Mouse (Mus musculus): ENCODE measurements around the gene Nfya.
A peak's percentile ranks its signal among the peaks of the same experiment; 100 is the strongest.

Nfya gene

DNA sequence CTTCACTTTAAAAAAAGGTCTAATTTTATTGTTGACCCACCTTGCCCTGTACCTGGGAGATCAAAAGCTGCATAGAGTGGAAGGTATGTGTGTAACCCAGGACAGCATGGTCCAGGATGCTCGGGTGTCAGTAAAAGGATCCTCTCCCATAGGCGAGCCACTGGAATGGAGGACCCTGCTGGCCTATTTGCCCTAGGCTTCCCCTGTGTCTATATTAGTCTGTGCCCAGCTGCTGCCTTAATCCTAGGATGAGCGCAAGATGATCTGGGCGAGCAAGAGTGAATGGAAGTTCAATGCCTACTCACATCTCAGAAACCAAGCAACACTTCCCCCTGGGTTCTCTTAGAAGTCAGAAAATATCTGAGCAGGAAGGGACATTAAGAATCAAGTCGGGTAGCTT, 21.3 kb upstream of the Nfya start:
- DNase-seq (ENCODE audit: low read depth, low spot score): no peak

DNA sequence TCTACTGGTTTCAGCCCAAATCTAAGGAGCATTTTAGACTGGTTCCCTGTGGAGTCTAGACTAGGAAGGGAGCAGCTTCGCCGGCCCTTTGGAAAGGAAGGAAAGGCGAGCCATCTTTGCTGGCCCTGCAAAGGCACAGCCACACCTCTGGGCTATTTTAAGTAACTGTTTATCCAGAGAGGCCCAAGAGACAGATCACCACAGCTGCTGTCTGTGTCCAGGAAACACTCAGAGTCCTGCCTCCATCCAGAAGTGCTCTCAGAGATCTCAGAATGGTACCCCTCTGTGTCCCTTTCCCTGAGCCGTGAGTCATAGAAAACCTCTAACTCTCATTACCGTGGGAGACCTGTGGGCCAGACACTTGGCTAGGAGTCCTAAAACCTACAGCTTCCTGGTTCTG, 20.7 kb upstream of the Nfya start:
- peak; percentile 63 for DNase-seq (ENCODE audit: low read depth, low spot score)

DNA sequence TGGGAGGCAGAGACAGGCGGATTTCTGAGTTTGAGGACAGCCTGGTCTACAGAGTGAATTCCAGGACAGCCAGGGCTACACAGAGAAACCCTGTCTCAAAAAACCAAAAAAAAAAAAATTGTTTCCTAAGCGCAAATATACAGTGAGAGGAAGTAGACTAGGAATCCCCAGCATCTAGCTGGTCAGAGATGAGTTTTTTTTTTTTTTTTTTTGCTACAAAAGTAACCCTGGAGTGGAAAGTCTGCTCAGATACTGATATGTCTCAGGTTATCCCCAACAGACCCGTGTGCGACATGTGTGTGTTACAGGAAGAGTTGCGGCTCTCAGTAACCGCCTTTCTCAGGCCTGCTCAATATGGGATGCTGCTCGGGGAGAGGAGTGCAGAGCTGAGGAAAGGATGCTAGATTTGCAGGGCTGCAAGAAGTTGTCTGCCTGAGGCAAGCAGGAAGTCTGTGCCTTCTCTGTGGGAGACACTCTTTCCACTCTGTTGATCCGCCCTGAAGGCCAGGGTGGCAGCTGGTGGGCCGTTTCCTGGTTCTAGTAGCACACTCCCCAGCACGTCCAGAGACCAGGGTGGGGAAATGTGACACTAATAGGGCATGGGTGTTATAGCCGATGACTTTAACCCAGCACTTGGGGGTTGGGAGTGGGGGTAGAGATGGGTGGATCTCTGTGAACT, 18.3 kb upstream of the Nfya start:
- no peak for DNase-seq (ENCODE audit: low read depth, low spot score)

DNA sequence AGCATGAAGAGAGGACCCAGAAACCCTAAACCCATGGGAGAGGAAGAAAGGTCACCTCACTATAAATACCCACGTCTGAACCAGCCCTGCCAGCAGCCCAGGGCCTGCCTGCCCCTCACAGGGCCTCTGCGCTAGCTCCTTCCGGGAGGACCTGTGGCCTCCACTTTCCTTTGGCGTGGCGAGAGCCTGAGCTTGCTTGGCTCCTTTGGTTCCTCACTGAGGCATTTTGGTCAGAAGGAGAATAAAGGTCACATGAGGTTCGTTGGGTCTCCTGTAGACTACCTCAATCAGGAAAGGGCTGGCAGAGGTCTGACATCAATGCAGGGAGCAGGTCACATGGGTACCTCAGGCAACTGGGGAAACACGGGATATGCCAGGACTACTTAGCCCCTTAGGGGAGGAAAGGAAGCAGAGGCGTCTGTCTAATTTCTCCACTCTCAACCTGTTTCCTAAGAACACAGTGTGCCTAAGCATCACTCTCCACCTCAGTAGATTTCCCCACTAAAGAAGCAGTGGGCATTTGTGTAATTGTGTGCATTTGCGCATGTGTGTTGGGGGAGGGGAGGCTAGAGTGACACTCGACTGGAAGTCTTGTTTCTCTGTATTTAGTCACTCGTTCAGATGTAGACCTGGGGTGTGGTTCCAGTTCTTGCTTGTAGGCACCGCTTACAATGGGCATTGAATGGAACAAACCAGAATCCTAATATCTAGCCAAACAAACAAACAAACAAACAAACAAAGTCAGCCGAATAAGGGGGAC, 17.5 kb upstream of the Nfya start:
- no peak for DNase-seq (ENCODE audit: low read depth, low spot score)

DNA sequence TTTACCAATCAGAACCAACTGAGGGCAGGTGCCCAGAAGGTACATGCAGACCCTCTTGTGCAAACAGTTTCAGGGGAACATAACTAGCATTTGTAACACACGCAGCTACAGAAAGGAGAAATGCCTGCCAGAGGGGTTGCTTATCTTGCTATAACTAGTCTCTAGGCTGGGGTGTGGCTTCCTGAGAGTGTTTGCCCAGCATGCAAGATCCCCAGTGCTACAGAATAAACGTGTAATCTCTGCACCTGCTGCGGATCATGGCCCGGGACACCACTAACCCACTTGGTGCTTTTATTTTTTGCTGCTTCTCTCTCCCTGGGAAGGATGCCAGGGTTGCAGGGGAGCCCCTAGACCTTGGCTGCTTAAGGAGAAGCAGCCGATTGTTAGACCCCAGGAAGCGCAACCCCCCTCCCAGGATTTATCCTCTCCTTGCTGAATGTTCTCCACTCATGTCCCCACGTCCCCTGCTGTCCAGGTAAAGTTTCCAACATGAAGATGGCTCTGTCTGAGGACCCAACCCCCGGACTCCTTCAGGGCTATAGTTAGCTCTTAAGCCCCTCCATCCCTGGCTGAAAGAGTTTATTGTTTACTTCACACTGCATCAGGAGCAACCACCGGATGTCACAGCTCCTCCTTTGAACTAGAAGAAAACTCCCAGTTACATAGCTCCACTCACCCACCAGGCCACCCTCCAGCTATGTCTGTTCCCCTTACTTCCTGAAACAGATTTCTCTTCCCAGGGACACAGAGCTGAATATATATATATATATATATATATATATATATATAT, 16.3 kb upstream of the Nfya start:
- DNase-seq (ENCODE audit: low read depth, low spot score): no peak

DNA sequence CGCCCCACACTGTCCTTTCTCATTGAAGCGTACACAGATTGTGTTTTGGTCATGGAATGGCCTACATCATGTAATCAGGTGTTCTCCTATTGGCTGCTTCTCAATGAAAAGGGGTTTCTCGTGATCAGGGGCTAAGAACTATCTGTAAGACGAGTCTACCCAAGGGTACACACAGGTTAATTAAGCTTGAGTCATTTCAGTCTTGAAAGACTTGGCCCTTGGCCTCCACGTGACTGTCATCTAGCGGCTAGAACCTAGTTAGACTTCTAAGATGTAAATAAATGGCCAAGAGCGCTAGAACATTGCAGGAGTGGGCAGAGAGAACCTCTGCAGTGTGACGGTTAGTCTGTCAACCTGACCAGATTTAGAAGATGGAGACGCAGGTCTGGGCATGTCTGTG, 14.5 kb upstream of the Nfya start:
- no peak for DNase-seq (ENCODE audit: low read depth, low spot score)

DNA sequence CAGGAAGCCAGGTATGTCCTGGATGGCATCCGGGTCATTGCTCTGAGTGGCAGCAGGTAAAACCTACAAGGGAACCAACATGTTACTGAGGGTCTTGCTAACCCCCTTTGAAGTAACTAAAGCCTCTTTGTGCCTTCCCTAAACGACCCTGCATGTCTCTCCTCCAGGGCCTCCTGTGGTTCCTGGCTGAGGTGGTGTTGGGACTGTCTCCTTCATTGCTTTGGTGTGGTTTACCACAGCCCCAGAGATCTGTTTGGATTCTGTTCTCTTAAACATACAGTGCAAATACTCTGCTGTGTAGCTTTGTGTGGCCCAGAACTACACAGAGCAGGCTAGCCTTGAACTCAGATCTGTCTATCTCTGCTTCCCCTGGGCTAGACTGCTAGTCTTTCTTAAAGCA, 9.9 kb upstream of the Nfya start:
- no peak for DNase-seq (ENCODE audit: low read depth, low spot score)

DNA sequence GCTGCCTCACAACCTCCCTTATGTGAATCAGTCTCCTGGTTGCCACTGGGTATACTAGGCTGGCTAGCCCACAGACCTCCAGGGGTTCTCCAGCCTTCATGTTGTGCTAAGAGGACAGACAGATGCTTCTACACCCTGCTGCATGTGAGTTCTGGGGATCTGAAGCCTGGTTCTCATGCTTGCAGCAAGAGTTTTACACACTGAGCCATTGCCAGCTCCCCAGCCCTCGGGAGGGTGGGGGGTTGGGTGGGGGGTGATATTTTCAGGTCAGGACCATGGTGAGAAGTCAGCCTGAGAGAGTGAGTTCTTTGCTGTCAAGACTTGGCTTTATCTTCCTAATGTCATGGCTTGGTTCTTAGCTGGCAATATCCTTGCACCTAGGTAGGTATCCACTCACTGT, 9.1 kb upstream of the Nfya start:
- DNase-seq (ENCODE audit: low read depth, low spot score): no peak

DNA sequence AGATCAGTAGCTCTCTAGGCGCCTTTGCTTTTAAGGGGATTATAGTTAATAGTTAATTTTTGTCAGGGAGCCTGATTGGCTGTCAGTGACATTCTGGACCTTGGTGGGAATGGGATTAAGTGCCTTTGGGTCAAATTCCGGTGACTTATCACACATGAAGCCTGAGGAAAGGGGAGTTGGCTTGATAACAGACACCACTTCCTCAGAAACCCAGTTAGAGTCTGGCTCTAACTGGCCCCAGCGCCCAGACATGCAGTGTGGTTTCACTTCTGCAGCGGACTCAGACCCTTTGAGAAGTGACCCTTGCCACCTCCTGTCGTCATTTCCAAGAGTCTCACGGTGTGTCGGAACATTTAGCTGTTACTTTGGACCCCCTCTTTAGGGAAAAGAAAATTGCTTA, 8.5 kb upstream of the Nfya start:
- DNase-seq (ENCODE audit: low read depth, low spot score): no peak

DNA sequence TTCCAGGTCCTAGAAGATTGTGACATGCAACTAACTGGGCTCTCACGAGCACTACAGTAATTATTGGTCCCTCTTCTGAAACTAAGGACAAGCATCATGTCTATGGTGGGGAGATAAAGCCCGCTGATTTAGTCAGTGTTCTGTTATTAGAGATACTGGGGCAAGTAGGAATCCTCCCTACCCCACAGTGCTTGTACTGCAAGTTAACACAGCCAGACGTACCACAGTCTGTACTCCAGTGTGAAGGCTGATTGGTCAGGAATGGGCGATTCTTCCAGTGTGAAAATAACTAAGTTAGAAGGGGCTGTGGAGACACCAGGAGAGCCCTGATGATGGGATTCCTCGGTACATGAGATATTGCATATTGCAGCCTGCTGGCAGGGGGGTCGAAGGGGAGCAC, 7.8 kb upstream of the Nfya start:
- no peak for DNase-seq (ENCODE audit: low read depth, low spot score)

DNA sequence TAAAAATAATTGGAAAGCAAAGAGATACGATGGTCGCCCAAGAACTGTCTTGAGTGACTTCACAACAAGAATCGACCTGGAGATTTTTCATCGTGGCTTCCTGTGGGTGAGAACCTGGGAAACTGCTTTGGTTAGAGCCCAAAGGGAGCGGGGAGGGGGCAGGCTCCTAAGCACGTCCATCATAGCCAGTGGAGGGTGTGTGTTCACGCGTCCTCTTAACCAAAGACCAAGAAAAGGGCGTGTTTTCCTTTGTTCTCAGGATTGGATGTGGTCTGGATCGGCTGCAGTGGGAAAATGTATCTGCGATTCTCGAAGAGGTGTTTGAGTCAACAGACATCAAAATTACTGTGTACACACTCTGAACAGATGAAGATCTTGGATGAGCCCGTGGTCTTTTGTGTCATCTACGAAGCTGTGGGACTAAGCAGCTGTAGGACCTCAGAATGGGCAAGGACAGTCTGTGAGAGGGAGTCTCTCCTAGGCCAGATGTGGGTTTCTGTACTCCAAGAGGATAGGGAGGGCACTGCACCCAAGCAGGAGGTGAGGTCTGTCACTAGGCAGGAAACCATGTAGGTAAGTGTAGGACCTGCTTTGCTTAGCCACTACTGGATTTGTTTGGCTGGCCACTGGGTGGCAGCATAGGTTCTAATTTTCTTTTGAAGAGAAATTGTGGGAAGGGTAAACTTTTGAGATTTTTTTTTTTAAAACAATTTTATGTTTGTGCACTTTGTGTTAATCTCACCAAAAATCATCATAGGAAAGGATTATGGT, 6.9 kb upstream of the Nfya start:
- peak; percentile 69 for DNase-seq (ENCODE audit: low read depth, low spot score)

DNA sequence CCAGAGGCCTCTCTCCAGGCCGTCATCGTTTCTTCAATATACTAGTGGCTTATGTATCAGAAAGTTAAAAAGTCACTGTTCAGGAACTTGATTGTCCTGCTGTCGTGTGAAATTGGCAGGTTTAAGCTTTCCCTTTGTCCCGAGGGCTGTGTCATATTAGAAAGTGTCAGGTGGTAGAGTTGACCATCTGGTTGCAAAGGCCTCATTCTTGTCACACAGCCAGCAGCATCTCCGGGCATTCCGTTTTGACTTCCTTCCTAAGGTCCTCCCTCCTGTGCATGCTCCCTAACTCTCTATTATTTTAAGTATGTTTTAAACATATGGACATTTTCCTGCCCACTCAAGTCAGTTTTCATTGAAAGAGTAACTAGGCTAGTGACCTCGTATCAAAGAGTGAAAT, 6.3 kb upstream of the Nfya start:
- DNase-seq (ENCODE audit: low read depth, low spot score): no peak

DNA sequence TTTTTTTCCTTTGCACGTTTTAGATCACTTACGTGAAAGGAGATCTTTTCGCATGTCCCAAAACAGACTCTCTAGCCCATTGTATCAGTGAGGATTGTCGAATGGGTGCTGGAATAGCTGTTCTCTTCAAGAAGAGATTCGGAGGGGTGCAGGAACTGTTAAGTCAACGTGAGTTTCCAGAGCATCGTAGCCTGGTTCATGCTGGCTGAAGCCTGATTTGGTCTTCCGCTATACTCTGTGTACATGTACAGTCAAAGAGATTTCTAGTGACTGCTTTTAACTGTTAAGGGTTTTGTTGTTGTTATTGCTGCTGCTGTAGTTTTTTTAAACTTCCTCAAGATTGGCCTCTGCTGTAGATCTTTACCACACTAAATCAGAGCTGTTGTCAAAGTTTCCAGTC, 1.5 kb upstream of the Nfya start:
- DNase-seq (ENCODE audit: low read depth, low spot score): peak; percentile 21

DNA sequence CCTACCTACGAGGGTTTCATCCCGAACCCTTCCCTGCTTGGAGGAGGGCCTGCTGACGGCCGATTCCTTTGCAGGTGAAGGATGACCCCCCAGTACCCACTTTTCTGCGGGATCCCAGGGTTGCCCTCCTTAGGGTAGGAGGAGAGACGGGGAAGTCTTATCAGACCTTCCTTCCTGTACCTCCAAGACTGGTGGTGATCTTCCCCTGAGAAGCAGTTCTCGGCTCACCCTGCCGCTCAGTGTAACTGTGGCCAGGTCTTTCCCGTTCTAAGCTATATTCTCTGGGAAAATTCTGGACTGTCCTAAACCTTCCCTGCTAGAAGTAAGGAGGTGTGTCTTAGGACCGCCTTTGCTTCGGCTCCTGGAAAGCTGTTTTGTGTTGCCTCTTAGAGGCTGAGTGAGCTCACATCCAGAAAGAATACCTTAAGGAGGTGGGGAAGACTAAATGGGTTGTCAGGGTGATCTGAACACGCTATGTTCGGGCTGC, 636 bp upstream of the Nfya start:
- peak; percentile 75 for DNase-seq (ENCODE audit: low read depth, low spot score)

DNA sequence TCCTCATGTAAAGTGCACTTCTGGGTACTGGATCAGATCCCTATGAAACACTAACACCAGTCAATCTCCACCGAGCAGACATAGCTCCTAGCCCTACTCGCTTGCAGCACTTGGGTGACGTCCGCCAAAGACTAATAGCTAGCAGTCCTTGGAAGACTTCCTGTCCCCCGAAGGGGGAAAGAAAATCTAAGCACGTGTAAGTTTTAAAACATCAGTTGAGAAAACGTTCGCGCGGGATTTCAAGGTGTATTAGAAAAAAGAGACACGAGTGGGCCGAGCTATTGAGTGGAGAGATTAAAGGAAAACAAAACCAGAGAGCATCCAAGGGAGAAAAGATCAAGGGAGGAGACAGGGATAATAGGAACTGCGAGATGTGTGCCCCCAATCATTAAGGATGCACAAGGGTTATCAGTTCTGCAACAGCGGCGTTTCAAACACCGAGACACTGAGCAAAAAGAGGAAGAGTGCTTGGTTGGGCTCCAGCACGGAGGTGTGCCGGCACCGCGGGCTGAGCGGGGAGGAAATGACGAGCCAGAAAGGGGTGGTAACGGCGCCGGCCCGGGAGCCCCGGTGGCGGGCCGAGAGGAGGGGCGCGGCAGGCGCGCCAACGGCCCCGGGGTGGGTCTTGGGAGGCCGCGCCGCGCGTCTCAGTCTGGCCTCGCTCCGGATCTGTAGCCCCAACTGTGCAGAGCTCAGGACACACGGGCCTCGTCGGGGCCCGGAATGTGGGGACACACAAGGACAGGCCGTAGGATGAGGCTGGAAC, 997 bp downstream of the Nfya start:
- peak; percentile 75 for DNase-seq (ENCODE audit: low read depth, low spot score)

DNA sequence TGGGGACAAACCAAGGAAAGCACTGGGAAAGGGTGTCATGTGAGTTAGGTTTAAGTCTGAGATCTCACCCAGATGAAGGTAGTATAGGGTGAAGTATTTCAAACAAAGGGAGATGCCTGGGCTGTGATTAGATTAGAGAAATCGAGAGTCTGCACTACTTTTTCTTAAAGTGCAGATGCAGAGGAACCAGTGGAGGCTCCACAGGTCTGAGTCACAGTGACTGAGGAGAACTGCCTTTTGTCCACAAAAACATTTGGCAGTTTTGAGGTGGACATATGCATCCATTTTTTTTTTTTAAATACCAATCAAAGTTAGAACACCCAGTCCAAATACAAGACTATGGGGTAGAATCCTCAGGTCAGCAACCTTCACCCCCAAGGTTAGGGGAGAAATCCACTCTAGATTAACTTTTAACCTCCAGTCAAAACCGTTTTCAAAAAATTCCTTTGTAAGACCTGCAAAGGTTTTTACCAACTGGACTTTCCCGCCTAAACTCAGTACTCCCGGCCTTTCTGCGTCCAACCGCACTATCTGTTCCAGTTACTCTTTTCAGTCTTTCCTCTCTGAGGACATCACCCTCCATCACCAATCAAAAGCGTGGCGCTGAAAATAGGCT, 1.7 kb downstream of the Nfya start:
- peak; percentile 42 for DNase-seq (ENCODE audit: low read depth, low spot score)

DNA sequence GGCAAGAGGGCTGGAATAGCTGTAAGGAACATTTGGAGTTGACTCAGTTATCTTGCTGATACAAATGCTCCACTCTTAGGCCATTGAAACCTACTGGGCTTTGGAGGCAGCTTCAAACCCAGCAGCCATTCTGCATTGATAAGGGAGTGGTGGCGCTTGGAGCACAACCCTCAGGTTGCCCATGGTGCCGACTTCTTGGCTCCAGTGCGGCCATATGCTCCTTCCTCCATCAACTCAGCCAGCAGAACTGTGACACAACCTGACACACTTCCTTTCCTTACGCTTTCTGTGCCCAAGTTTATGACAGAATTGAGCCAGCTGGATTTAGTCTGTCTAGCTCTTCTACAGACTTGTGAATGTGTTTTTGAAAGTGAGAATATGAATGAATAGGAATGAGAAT, 2.6 kb downstream of the Nfya start:
- no peak for DNase-seq (ENCODE audit: low read depth, low spot score)

DNA sequence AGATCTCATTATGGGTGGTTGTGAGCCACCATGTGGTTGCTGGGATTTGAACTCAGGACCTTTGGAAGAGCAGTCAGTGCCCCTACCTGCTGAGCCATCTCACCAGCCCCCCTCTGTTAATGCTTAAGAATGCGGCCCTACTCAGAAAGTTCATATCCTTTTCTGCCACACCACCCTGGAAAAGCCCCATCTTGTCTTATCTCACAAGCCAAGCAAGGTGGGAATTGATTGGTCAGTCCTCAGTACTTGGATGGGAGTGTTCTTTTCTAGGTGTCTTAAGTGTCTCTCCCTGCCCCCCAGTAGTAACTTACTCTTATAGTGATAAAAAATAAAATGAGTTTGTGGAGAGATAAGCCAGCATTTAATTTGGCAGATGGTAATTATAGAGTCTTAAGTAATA, 5.0 kb downstream of the Nfya start:
- DNase-seq (ENCODE audit: low read depth, low spot score): no peak

DNA sequence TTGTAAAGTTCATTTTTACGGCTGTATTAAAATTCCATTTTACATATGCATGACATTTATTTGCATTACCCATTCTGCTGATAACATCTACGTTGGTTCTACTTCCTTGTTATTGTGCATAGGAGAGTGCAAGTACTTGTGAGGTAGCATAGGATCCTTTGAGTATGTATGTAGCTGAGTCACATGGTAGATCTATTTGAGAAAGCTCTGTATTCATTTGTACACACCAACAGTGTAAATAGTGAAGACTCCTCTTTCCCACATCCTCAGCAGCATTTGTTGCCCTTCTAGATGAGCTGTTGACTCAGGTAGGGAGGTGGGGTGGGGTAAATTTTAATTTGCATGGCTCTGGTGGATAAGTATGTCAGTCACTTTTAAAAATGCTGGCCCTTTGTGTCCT, 5.9 kb downstream of the Nfya start:
- DNase-seq (ENCODE audit: low read depth, low spot score): no peak

DNA sequence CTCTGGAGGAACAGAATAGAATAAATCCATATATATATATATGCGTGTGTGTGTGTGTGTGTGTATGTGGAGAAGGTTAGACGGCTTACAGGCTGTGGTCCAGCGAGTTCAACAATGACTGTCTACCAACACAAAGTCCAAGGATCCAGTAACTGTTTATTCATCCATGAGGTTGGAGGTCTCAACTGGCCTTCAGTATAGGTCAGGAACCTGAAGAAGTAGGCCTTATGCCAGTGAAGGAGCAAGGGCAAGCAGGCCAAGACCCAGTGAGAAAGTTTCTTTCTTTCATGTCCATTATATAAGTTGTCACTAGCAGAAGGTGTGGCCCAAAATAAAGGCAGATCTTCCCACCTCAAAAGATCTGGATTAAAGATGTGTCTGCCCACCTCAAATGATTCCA, 7.0 kb downstream of the Nfya start:
- no peak for DNase-seq (ENCODE audit: low read depth, low spot score)

DNA sequence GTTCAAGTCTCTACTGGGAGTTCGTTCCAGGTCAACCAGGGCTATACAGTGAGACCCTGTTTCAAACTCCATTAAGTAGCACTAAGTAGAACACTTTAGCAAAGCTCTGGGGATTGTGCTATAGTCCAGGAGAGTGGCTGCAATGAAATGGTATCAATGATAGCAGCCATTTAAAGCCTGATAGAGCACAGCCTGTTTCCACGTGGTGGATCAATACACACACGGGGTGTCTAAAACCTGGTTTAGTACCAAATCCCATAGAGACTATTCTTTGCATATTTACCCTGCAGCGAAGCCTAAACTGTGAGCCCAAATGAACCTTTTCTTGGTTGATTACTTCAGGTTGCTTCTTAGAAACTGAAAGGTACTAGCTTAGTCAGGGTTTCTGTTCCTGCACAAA, 8.0 kb downstream of the Nfya start:
- no peak for DNase-seq (ENCODE audit: low read depth, low spot score)

Measured in 3T3-L1 (cell line).